Mouse (Mus musculus): ENCODE data around the gene Zscan26. TPM values are rescaled to one million over a fixed set of nuclear protein-coding genes. Genes with fewer than 3 reads are reported as not detected.

Zscan26 gene
- total RNA-seq, 2 experiments from 2014 or later: 22.2 to 25.9 TPM

Small RNA genes within 50 kb of the gene (microRNA-seq; reads per million reads assigned to microRNA genes)
- gene Mir1896 (0 reads per million in 2 experiments), gene Mir6942 (0 reads per million in 2 experiments)

Other genes with a start within 250 kb of the Zscan26 start
- gene Gpx5, start 161.0 kb downstream of the Zscan26 start, total RNA-seq (2021): not detected
- gene Gpx6, start 141.6 kb downstream of the Zscan26 start, total RNA-seq (2021): not detected
- gene Olfr1367, start 106.8 kb downstream of the Zscan26 start, total RNA-seq (2021): not detected
- gene Zscan12, start 90.9 kb downstream of the Zscan26 start, total RNA-seq (2021): 1 to 10 TPM; 5.5 to 5.9 TPM
- gene Zkscan3, start 51.0 kb downstream of the Zscan26 start, total RNA-seq (2021): 10 to 100 TPM; 28.5 to 31.4 TPM
- gene Pgbd1, start 12.7 kb downstream of the Zscan26 start, total RNA-seq (2021): under 1 TPM; 0.35 to 0.54 TPM
- under 1 TPM; 0.44 to 0.52 TPM for gene Nkapl, start 14.8 kb upstream of the Zscan26 start, total RNA-seq (2021)
- 1 to 10 TPM in 1 of 2 experiments, under 1 TPM in 1; 0.79 to 1.3 TPM for gene Zkscan4, start 25.2 kb upstream of the Zscan26 start, total RNA-seq (2021)
- not detected for gene Gm10065, start 25.7 kb upstream of the Zscan26 start, total RNA-seq (2021)
- 10 to 100 TPM; 25.7 to 26.8 TPM for gene AK157302, start 41.5 kb upstream of the Zscan26 start, total RNA-seq (2021)
- gene Gm11273, start 47.7 kb upstream of the Zscan26 start, total RNA-seq (2021): 100 to 1,000 TPM; 222 to 251 TPM
- 10 to 100 TPM in 1 of 2 experiments, 1 to 10 TPM in 1; 9.9 to 10.7 TPM for gene Zkscan8, start 77.4 kb upstream of the Zscan26 start, total RNA-seq (2021)
- not detected for gene Olfr1366, start 89.1 kb upstream of the Zscan26 start, total RNA-seq (2021)
- not detected for gene Olfr1535, start 106.2 kb upstream of the Zscan26 start, total RNA-seq (2021)
- not detected for gene Olfr1364, start 128.0 kb upstream of the Zscan26 start, total RNA-seq (2021)
- not detected for gene Olfr1362, start 160.3 kb upstream of the Zscan26 start, total RNA-seq (2021)
- gene Olfr11, start 188.8 kb upstream of the Zscan26 start, total RNA-seq (2021): not detected
- gene Olfr1361, start 209.7 kb upstream of the Zscan26 start, total RNA-seq (2021): not detected
- gene Olfr1360, start 223.7 kb upstream of the Zscan26 start, total RNA-seq (2021): not detected
- not detected for gene Olfr1359, start 244.4 kb upstream of the Zscan26 start, total RNA-seq (2021)